In the genomic region with DNA sequence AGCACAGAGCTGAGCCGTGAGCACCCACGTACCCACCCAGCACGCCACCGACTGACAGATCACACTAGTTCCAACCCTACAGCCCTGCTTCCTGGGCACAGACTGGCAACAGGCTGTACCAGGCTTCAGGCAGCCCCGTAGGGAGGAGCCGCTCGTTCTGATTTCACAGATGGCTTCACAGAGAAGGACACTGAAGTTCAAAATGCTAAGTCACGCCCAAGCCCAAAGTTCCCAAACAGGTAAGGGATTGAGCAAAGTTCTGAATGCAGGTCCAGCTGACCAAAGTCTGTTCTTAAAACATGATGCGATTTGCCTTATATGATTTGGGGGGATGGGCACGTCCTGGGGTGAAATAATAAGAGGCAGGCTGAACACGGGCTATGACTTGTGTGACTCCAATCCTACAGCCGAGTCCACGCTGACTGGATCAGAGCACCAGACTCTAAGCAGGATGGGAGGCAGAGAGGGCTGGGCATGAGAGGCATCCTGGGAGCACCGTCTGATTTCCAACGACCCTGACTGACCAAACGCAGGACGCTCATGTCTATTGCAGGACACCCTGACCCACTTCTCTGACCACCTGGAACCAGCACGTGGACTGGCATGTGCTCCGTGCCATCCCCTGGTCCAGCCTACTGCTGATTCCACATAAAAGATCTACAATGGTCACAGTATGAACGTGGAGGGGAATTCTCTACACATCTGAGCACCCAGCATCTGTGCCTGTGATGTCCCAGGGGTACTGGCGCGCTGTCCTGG, we compare ENCODE assay signal across 22 mouse cellular contexts. TPM values are rescaled to one million over a fixed set of nuclear protein-coding genes. Genes with fewer than 3 reads are reported as not detected.
DNase-seq lines count a peak whose midpoint lies in the region; ATAC-seq and TF ChIP-seq lines count a peak whose summit lies in the region.
"Had no signal": no experiment of that assay in that cellular context is flagged by ENCODE, and none has a peak within 500 bp of the region (broad histone marks: within the 10 kb centered on the region; RNA-seq: fewer than 3 reads in every experiment).

No protein-coding gene starts in this region.

- H3K9me3 ChIP-seq in kidney, embryonic 15.5 days (replicated peaks): no peaks in the 10 kb centered on the region
- H3K9me3 ChIP-seq in E14TG2a.4 (ENCODE audit: low read length): no peaks in the 10 kb centered on the region
- no peaks in the 10 kb centered on the region for H3K9me3 ChIP-seq in kidney, embryonic 14.5 days (ENCODE audit: control insufficient read depth, low read length)
- no peaks in the 10 kb centered on the region for H3K9me3 ChIP-seq in forebrain, postnatal 0 days (ENCODE audit: low read length)
- H3K9me3 ChIP-seq: embryonic facial prominence, embryonic 15.5 days; hindbrain, embryonic 12.5 days had no signal

- no peak overlapping the region for H3K4me3 ChIP-seq in kidney, embryonic 15.5 days (replicated peaks)
- peak overlapping the region; percentile 35; the same call in 1 of the 2 replicates for H3K4me3 ChIP-seq in E14TG2a.4 (replicated peaks; ENCODE audit: low read length)
- no peak overlapping the region for H3K4me3 ChIP-seq in kidney, embryonic 14.5 days (ENCODE audit: low read length)
- H3K4me3 ChIP-seq in forebrain, postnatal 0 days (ENCODE audit: low read depth, low read length): no peak overlapping the region
- H3K4me3 ChIP-seq: embryonic facial prominence, embryonic 15.5 days; hindbrain, embryonic 12.5 days had no signal

- no peak for ATAC-seq in kidney, embryonic 15.5 days (replicated peaks; ENCODE audit: low FRiP score)
- no peak for ATAC-seq in kidney, embryonic 14.5 days (ENCODE audit: low FRiP score, low TSS enrichment)
- no peak for ATAC-seq in forebrain, postnatal 0 days
- ATAC-seq: forebrain, embryonic 16.5 days; inflammation-experienced regulatory T-cells, adult 6 months; lung, postnatal 0 days had no signal

- peaks cover 26% of the 10 kb centered on the region for H3K4me1 ChIP-seq in kidney, embryonic 15.5 days
- peaks cover 55% of the 10 kb centered on the region for H3K4me1 ChIP-seq in E14TG2a.4 (replicated peaks; ENCODE audit: low read depth, low read length)
- peaks cover 18% of the 10 kb centered on the region; the same call in 1 of the 2 replicates for H3K4me1 ChIP-seq in kidney, embryonic 14.5 days (ENCODE audit: control insufficient read depth, insufficient read depth, low read length)
- no peaks in the 10 kb centered on the region for H3K4me1 ChIP-seq in forebrain, postnatal 0 days (ENCODE audit: insufficient read depth)

- DNase-seq in kidney, adult 11 months: peak; percentile 87
- DNase-seq in cerebellum, adult 9-11 months: peak; percentile 68
- DNase-seq in left cerebral cortex, adult 11 months (ENCODE audit: low spot score): no peak
- DNase-seq in retina, postnatal 1 day: no peak
- DNase-seq in forebrain, postnatal 0 days: no peak
- DNase-seq: heart, postnatal 10 days; layer of hippocampus, postnatal 36 days; midbrain, embryonic 14.5 days; thymus, postnatal 4 days had no signal

- WGBS in kidney, embryonic 15.5 days: 81% methylated on average over 22 of the region's 22 CpGs
- WGBS in kidney, embryonic 14.5 days: 83% methylated on average over 22 of the region's 22 CpGs
- 93% methylated on average over 22 of the region's 22 CpGs for WGBS in forebrain, postnatal 0 days

- H3K9ac ChIP-seq in kidney, embryonic 15.5 days: no peak overlapping the region
- 0 out of 2 replicates have a peak overlapping the region, but pooled peaks have one; percentile 5 for H3K9ac ChIP-seq in kidney, embryonic 14.5 days (ENCODE audit: low read depth, low read length)
- no peak overlapping the region for H3K9ac ChIP-seq in forebrain, postnatal 0 days
- H3K9ac ChIP-seq: embryonic facial prominence, embryonic 15.5 days; hindbrain, embryonic 12.5 days had no signal

- TF ChIP-seq CTCF in E14TG2a.4 (conservative IDR thresholded peaks at IDR 0.05; ENCODE audit: low read length): no peak
- TF ChIP-seq CTCF in forebrain, postnatal 0 days (IDR thresholded peaks at IDR 0.05; ENCODE audit: low read depth): no peak

- no peaks in the 10 kb centered on the region for H3K27me3 ChIP-seq in kidney, embryonic 15.5 days
- no peaks in the 10 kb centered on the region for H3K27me3 ChIP-seq in E14TG2a.4 (ENCODE audit: insufficient read depth, low read length)
- no peaks in the 10 kb centered on the region for H3K27me3 ChIP-seq in kidney, embryonic 14.5 days (ENCODE audit: control insufficient read depth, insufficient read depth, low read length)
- H3K27me3 ChIP-seq in forebrain, postnatal 0 days (ENCODE audit: insufficient read depth, low read length): no peaks in the 10 kb centered on the region
- H3K27me3 ChIP-seq: embryonic facial prominence, embryonic 15.5 days; hindbrain, embryonic 12.5 days had no signal

- H3K4me2 ChIP-seq in kidney, embryonic 15.5 days: no peak overlapping the region
- H3K4me2 ChIP-seq in kidney, embryonic 14.5 days (replicated peaks; ENCODE audit: low read depth, low read length): no peak overlapping the region
- no peak overlapping the region for H3K4me2 ChIP-seq in forebrain, postnatal 0 days (ENCODE audit: low read depth)
- H3K4me2 ChIP-seq: embryonic facial prominence, embryonic 15.5 days; heart, embryonic 11.5 days; hindbrain, embryonic 12.5 days had no signal

- peaks cover 73% of the 10 kb centered on the region for H3K36me3 ChIP-seq in kidney, embryonic 15.5 days
- H3K36me3 ChIP-seq in E14TG2a.4 (ENCODE audit: insufficient read depth, low read length): peaks cover 95% of the 10 kb centered on the region
- H3K36me3 ChIP-seq in kidney, embryonic 14.5 days (ENCODE audit: control insufficient read depth, insufficient read depth, low read length): peaks cover 65% of the 10 kb centered on the region
- H3K36me3 ChIP-seq in forebrain, postnatal 0 days (ENCODE audit: insufficient read depth): peaks cover 51% of the 10 kb centered on the region

- H3K27ac ChIP-seq in kidney, embryonic 15.5 days: no peak overlapping the region
- H3K27ac ChIP-seq in kidney, embryonic 14.5 days (ENCODE audit: low read depth, low read length): no peak overlapping the region
- no peak overlapping the region for H3K27ac ChIP-seq in forebrain, postnatal 0 days (ENCODE audit: low read depth, low read length)
- H3K27ac ChIP-seq: embryonic facial prominence, embryonic 15.5 days; hindbrain, embryonic 12.5 days; stomach, postnatal 0 days had no signal

RNA-seq across cellular contexts. Expression of a gene that starts 7.2 kb away (rescaled TPM):
- polyA plus RNA-seq in kidney, embryonic 15.5 days (2015; fragmentation: Nextera tagmentation; extraction: Ambion mirVana): 43.7 and 48.1 TPM in 2 replicates
- polyA plus RNA-seq in kidney, embryonic 14.5 days (2014; fragmentation: Nextera tagmentation; extraction: Ambion mirVana): 26.3 and 50.3 TPM in 2 replicates
- total RNA-seq in forebrain, postnatal 0 days (2014; rRNA removed): 24.7 and 27.2 TPM in 2 replicates
- polyA plus RNA-seq in forebrain, postnatal 0 days (2015; fragmentation: Nextera tagmentation; extraction: Ambion mirVana): 17.4 and 20.3 TPM in 2 replicates

RNA-seq across cellular contexts. Expression of a gene that starts 8.5 kb away (rescaled TPM):
- 85.1 and 94.7 TPM in 2 replicates for polyA plus RNA-seq in kidney, embryonic 15.5 days (2015; fragmentation: Nextera tagmentation; extraction: Ambion mirVana)
- polyA plus RNA-seq in kidney, embryonic 14.5 days (2014; fragmentation: Nextera tagmentation; extraction: Ambion mirVana): 54.2 and 68.5 TPM in 2 replicates
- total RNA-seq in forebrain, postnatal 0 days (2014; rRNA removed): 11.8 and 13.9 TPM in 2 replicates
- 12.1 and 12.5 TPM in 2 replicates for polyA plus RNA-seq in forebrain, postnatal 0 days (2015; fragmentation: Nextera tagmentation; extraction: Ambion mirVana)

RNA-seq across cellular contexts. Expression of a gene that starts 29.5 kb away (rescaled TPM):
- 33.0 and 34.2 TPM in 2 replicates for polyA plus RNA-seq in kidney, embryonic 15.5 days (2015; fragmentation: Nextera tagmentation; extraction: Ambion mirVana)
- polyA plus RNA-seq in kidney, embryonic 14.5 days (2014; fragmentation: Nextera tagmentation; extraction: Ambion mirVana): 54.5 and 60.9 TPM in 2 replicates
- not detected in 2 replicates for total RNA-seq in forebrain, postnatal 0 days (2014; rRNA removed)
- 32.5 and 44.0 TPM in 2 replicates for polyA plus RNA-seq in forebrain, postnatal 0 days (2015; fragmentation: Nextera tagmentation; extraction: Ambion mirVana)
- total RNA-seq: adrenal gland, adult 18-20 months; gastrocnemius, adult 18-20 months; heart, postnatal 10 days; layer of hippocampus, postnatal 36 days; left cerebral cortex, postnatal 25 days had no signal

RNA-seq across cellular contexts. Expression of a gene that starts 30.4 kb away (rescaled TPM):
- 84.7 and 97.3 TPM in 2 replicates for polyA plus RNA-seq in kidney, embryonic 15.5 days (2015; fragmentation: Nextera tagmentation; extraction: Ambion mirVana)
- 57.8 and 75.5 TPM in 2 replicates for polyA plus RNA-seq in kidney, embryonic 14.5 days (2014; fragmentation: Nextera tagmentation; extraction: Ambion mirVana)
- 49.9 and 58.6 TPM in 2 replicates for total RNA-seq in forebrain, postnatal 0 days (2014; rRNA removed)
- polyA plus RNA-seq in forebrain, postnatal 0 days (2015; fragmentation: Nextera tagmentation; extraction: Ambion mirVana): 8.4 and 15.7 TPM in 2 replicates

Comparison
In these comparisons a context has a peak if more than half of its experiments do, and no peak if none do; other contexts are left out.
1. DNase-seq: peak in kidney, adult 11 months (single experiment) and cerebellum, adult 9-11 months (single experiment); none in left cerebral cortex, adult 11 months (single experiment), retina, postnatal 1 day (single experiment) and forebrain, postnatal 0 days (single experiment).